Mouse (Mus musculus): ENCODE measurements at regions not wholly inside any gene's neighbourhood (a gene's known extent, or its start where the extent isn't known, plus 50 kb on each side); places are given as distances from the start of the nearest gene placed in this dataset.

- CTCF ChIA-PET: no interaction called here
Observed at GRCm38 (mm10) chr7:52399513-52399912, 384.0 kb upstream of the 1700015G11Rik start.

GRCm38 (mm10) chr7:52391793-52392192 lies 376.3 kb upstream of the 1700015G11Rik start:
- ChIA-PET POLR2A (no interaction called here), CTCF (interaction anchor here in 2 of 4 experiments (0.5 to 0.6 kb wide), 4 partner anchors 9 to 1097 kb away, joined by 3 to 8 read pairs (median 4); no protein-coding TSS in a partner anchor)

More at GRCm38 (mm10) chr7:52399513-52399912, 384.0 kb upstream of the 1700015G11Rik start:
- POLR2A ChIA-PET: no interaction called here
